Mouse (Mus musculus) heart, postnatal 0 days (tissue): ENCODE data around the gene Dnttip1.

Source experiments
- CTCF ChIP-seq: IDR thresholded peaks from 2 replicates; pipeline ENCODE4 v1.5.1; 2016; ENCODE audit warnings: antibody characterized with exemption, control low read depth, low read depth
- EP300 ChIP-seq: IDR thresholded peaks from 2 replicates; pipeline ENCODE4 v1.6.1; 2016; ENCODE audit warnings: antibody characterized with exemption, low read depth

- TF ChIP-seq CTCF: no peak
- no peak for TF ChIP-seq EP300
Observed at GRCm38 (mm10) chr2:164815821-164816220, 70.0 kb downstream of the Dnttip1 start.
